Mouse (Mus musculus) CH12.LX (cell line): ENCODE data around the gene Rnasek.

Source experiments
- CTCF ChIP-seq, 2 experiments: IDR thresholded peaks in 1 of 2; conservative IDR thresholded peaks in 1 of 2; 2 replicates each; pipeline ENCODE4 v1.5.1; 2011 to 2012; ENCODE audit warnings: low read depth in 2 of 2, low read length in 2 of 2, improper control_type of control experiment in 1 of 2, inconsistent platforms in 1 of 2, mild to moderate bottlenecking in 1 of 2, moderate library complexity in 1 of 2
- GABPA ChIP-seq: IDR thresholded peaks from 2 replicates; pipeline ENCODE4 v1.6.1; 2012; ENCODE audit warnings: low read depth, low read length, improper control_type of control experiment, inconsistent platforms; ENCODE audit not compliant: insufficient replicate concordance
- JUND ChIP-seq: conservative IDR thresholded peaks from 2 replicates; pipeline ENCODE4 v1.6.1; 2011; ENCODE audit warnings: low read depth, low read length, improper control_type of control experiment
- KAT2A ChIP-seq: IDR thresholded peaks from 2 replicates; pipeline ENCODE4 v1.6.1; 2012; ENCODE audit warnings: low read length, improper control_type of control experiment, inconsistent platforms; ENCODE audit not compliant: insufficient replicate concordance
- POLR2A ChIP-seq: IDR thresholded peaks from 2 replicates; pipeline ENCODE4 v1.6.1; 2011; ENCODE audit warnings: low read depth, mild to moderate bottlenecking, improper control_type of control experiment, low read length
- RCOR1 ChIP-seq: conservative IDR thresholded peaks from 2 replicates; pipeline ENCODE4 v1.6.1; 2012; ENCODE audit warnings: low read depth, mild to moderate bottlenecking, inconsistent platforms, low read length, improper control_type of control experiment
- USF1 ChIP-seq: IDR thresholded peaks from 2 replicates; pipeline ENCODE4 v1.6.1; 2014; ENCODE audit warnings: low read depth, mild to moderate bottlenecking, inconsistent platforms, low read length, improper control_type of control experiment
- USF2 ChIP-seq: conservative IDR thresholded peaks from 2 replicates; pipeline ENCODE4 v1.6.1; 2011; ENCODE audit warnings: low read depth, low read length, improper control_type of control experiment

DNA sequence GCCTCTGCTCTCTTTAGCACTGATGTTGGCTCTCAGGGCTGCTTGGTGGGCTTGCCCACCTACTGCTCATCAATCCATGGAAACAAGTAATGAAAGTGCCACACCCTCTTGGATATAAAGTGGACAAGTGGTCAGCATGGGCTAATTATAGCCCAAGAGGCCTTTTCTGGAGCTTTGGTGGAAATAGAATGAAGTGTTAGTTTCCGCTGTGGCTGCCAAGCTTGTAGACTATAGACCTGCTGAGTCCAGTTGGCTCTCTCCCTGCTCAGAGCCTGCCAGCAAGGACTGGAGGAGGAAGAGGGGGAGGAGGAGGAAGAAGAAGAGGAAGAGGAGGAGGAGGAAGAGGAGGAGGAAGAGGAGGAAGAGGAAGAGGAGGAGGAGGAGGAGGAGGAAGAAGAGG lies 26.8 kb upstream of the Rnasek start:
- no peak for TF ChIP-seq JUND
- no peak for TF ChIP-seq USF1
- no peak for TF ChIP-seq RCOR1
- no peak for TF ChIP-seq CTCF (conservative IDR thresholded peaks at IDR 0.05 in 1 of 2, IDR thresholded peaks at IDR 0.05 in 1 of 2; ENCODE audit: low read depth in 2 of 2, low read length in 2 of 2)
- TF ChIP-seq KAT2A, result no peak
- TF ChIP-seq POLR2A, result no peak
- no peak for TF ChIP-seq GABPA
- TF ChIP-seq USF2, result no peak
